Mouse (Mus musculus): Measurements from ENCODE around the gene Stxbp5. TPM values are rescaled to one million over a fixed set of nuclear protein-coding genes. Genes with fewer than 3 reads are reported as not detected.

The Stxbp5 gene
- total and polyA plus RNA-seq, 3 experiments, result 12.3 to 82.2 (median 19.6) TPM

DNA sequence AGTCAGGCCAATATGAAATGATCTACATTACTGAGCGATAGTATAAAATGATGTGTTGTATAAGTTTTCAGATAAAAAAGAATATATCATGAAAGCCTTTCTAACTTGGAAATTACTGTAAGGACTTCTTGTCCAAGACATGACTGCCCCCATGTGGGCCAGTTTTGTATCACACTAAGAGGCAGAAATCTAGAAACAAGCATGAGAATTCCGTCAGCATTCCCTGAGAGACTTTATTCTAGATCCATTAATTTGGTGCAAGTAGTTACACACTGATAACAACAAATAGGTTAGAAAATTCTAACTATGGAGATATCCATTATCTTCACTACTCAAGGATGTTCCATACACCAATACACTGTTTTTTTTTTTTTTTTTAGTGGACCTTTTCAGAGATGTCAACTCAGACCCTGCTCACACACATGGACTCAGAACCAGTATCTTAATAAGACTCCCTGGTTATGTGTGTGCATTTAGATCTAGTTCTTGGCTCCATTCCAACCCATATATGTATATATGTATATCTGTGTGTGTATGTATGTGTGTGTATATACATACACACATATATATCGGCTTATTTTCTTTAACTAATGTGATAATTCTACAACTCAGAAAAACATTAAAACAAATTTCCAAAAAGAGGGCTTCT is 145.9 kb downstream of the Stxbp5 start:
- Histone ChIP-seq H3K27me3 (ENCODE audit: control insufficient read depth in 1 of 2, insufficient read depth in 2 of 2, low read length in 2 of 2) (no peaks in the 10 kb centered on the region), H3K79me2 (ENCODE audit: control insufficient read depth, insufficient read depth, low read length, poor library complexity) (no peaks in the 10 kb centered on the region), H3K4me1 (ENCODE audit: control insufficient read depth in 1 of 2, insufficient read depth in 2 of 2, low read length in 2 of 2) (no peaks in the 10 kb centered on the region), H3K4me3 (ENCODE audit: control insufficient read depth in 1 of 2, insufficient read depth in 1 of 2, low read depth in 2 of 2, low read length in 2 of 2) (no peak overlapping the region), H3K36me3 (ENCODE audit: control insufficient read depth in 1 of 2, insufficient read depth in 2 of 2, low read length in 2 of 2) (no peaks in the 10 kb centered on the region), H3K27ac (ENCODE audit: control insufficient read depth, low read depth, low read length) (no peak overlapping the region), H3K9ac (ENCODE audit: control insufficient read depth, low read depth, low read length, poor library complexity, severe bottlenecking) (no peak overlapping the region), H3K9me3 (replicated peaks; ENCODE audit: insufficient read depth, low read length) (no peaks in the 10 kb centered on the region)
- TF ChIP-seq RAD21 (IDR thresholded peaks at IDR 0.05; ENCODE audit: low read depth, low read length), result peak; percentile 86
- no peak for TF ChIP-seq GABPA (IDR thresholded peaks at IDR 0.05; ENCODE audit: low read depth, low read length)
- peak; percentile 68 for TF ChIP-seq SMC3 (IDR thresholded peaks at IDR 0.05; ENCODE audit: low read depth, low read length)
- peak; percentile 68 for TF ChIP-seq ZNF384 (IDR thresholded peaks at IDR 0.05; ENCODE audit: low read depth, low read length)
- peak; percentile 44; the same call in 1 of the 2 replicates for TF ChIP-seq ZC3H11A (IDR thresholded peaks at IDR 0.05; ENCODE audit: low read depth, low read length)
- TF ChIP-seq CTCF (IDR thresholded peaks at IDR 0.05 in 2 of 3, conservative IDR thresholded peaks at IDR 0.05 in 1 of 3; ENCODE audit: control insufficient read depth in 1 of 3, insufficient read depth in 1 of 3, low read depth in 2 of 3, low read length in 3 of 3, poor library complexity in 1 of 3, severe bottlenecking in 1 of 3), result peak; percentile 21 to 74 (median 30); a peak in 2 of 6 replicates
- no peak for TF ChIP-seq JUND (IDR thresholded peaks at IDR 0.05; ENCODE audit: low read depth, low read length)
- peak; percentile 63 for DNase-seq (ENCODE audit: low read depth, low spot score)

DNA sequence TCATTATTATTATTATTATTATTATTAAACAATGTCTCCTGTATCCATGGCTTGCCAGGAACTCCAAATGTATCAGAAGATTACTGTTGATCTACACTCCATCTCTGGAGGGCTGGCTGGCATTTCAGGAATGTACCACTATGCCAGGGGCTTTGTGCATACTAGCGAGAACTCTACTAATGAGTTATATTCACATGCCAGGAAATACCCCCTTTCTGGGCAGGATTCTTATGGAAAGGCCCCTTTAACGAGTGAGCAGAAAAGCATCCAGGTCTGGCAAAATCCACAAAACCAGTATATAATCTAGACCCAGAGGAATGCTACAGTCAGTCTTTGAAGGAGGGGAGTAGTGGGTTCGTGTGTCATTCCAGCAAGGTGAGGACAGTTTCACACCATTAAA is 167.0 kb downstream of the Stxbp5 start:
- no peak overlapping the region for H3K4me3 ChIP-seq (ENCODE audit: control insufficient read depth in 1 of 2, insufficient read depth in 1 of 2, low read depth in 2 of 2, low read length in 2 of 2)
- DNase-seq (ENCODE audit: low read depth, low spot score), result no peak
- no peaks in the 10 kb centered on the region for H3K4me1 ChIP-seq (ENCODE audit: control insufficient read depth in 1 of 2, insufficient read depth in 2 of 2, low read length in 2 of 2)
- no peaks in the 10 kb centered on the region for H3K79me2 ChIP-seq (ENCODE audit: control insufficient read depth, insufficient read depth, low read length, poor library complexity)
- no peak overlapping the region for H3K27ac ChIP-seq (ENCODE audit: control insufficient read depth, low read depth, low read length)
- H3K27me3 ChIP-seq (ENCODE audit: control insufficient read depth in 1 of 2, insufficient read depth in 2 of 2, low read length in 2 of 2), result no peaks in the 10 kb centered on the region
- no peaks in the 10 kb centered on the region for H3K9me3 ChIP-seq (replicated peaks; ENCODE audit: insufficient read depth, low read length)
- no peaks in the 10 kb centered on the region for H3K36me3 ChIP-seq (ENCODE audit: control insufficient read depth in 1 of 2, insufficient read depth in 2 of 2, low read length in 2 of 2)
- no peak overlapping the region for H3K9ac ChIP-seq (ENCODE audit: control insufficient read depth, low read depth, low read length, poor library complexity, severe bottlenecking)
- TF ChIP-seq TAL1 (IDR thresholded peaks at IDR 0.05; ENCODE audit: low read length) (no peak), GABPA (IDR thresholded peaks at IDR 0.05; ENCODE audit: low read depth, low read length) (no peak), MAZ (IDR thresholded peaks at IDR 0.05; ENCODE audit: low read depth, low read length) (no peak), ZKSCAN1 (IDR thresholded peaks at IDR 0.05; ENCODE audit: low read depth, low read length) (no peak), CHD2 (IDR thresholded peaks at IDR 0.05; ENCODE audit: low read length) (no peak), RAD21 (IDR thresholded peaks at IDR 0.05; ENCODE audit: low read depth, low read length) (no peak), USF2 (IDR thresholded peaks at IDR 0.05; ENCODE audit: borderline replicate concordance in 1 of 2, insufficient read depth in 1 of 2, low read depth in 1 of 2, low read length in 2 of 2) (no peak), CTCF (IDR thresholded peaks at IDR 0.05 in 2 of 3, conservative IDR thresholded peaks at IDR 0.05 in 1 of 3; ENCODE audit: control insufficient read depth in 1 of 3, insufficient read depth in 1 of 3, low read depth in 2 of 3, low read length in 3 of 3, poor library complexity in 1 of 3, severe bottlenecking in 1 of 3) (no peak), USF1 (IDR thresholded peaks at IDR 0.05; ENCODE audit: low read depth, low read length) (no peak), EP300 (IDR thresholded peaks at IDR 0.05; ENCODE audit: low read depth in 1 of 2, low read length in 2 of 2) (no peak), POLR2A (IDR thresholded peaks at IDR 0.05; ENCODE audit: control insufficient read depth in 1 of 2, insufficient read depth in 1 of 2, low read depth in 1 of 2, low read length in 2 of 2, poor library complexity in 1 of 2) (no peak), CHD1 (IDR thresholded peaks at IDR 0.05; ENCODE audit: low read depth, low read length) (no peak), GATA1 (IDR thresholded peaks at IDR 0.05; ENCODE audit: low read depth, low read length) (no peak), SIN3A (IDR thresholded peaks at IDR 0.05; ENCODE audit: low read length) (no peak), MAX (IDR thresholded peaks at IDR 0.05; ENCODE audit: low read length) (no peak), ZC3H11A (IDR thresholded peaks at IDR 0.05; ENCODE audit: low read depth, low read length) (no peak), KAT2A (conservative IDR thresholded peaks at IDR 0.05; ENCODE audit: low read depth, low read length) (no peak)

All from MEL (cell line).